Mouse (Mus musculus) ES-CJ7 (cell line): ENCODE data around the gene Esp3.
"Not testable (repeated sequence)": the region's sequence is repeated elsewhere in the genome, so short reads cannot be mapped to it uniquely, and the experiment has no call there.

Experiments used
- DNase-seq: peaks from one replicate; pipeline ENCODE4 v3.0.0; 2011; ENCODE audit warnings: low read depth, low spot score

Esp3 gene

DNA sequence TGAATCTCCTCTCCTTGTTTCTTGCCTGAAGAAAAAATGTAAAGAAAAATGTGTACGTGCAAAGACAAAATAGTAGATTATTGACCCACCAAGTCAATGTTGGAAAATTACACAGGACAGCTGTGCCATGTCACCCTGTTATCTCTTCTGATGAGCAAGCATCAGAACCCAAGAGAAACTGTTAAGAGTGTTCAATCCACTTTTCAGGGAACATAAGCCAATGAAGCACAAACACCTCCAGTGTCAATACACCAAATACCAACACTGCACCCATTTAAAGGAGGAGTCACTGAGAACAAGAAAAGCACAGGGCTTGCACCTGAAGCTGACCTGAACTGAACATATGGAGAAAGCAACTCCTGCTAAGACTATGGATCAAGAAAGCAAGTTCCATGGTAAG lies at the start of gene Esp3:
TSS of gene Esp3 (plus strand) at position 301 of the 400 bp plus-strand sequence.
- DNase-seq: not testable (repeated sequence)

DNA sequence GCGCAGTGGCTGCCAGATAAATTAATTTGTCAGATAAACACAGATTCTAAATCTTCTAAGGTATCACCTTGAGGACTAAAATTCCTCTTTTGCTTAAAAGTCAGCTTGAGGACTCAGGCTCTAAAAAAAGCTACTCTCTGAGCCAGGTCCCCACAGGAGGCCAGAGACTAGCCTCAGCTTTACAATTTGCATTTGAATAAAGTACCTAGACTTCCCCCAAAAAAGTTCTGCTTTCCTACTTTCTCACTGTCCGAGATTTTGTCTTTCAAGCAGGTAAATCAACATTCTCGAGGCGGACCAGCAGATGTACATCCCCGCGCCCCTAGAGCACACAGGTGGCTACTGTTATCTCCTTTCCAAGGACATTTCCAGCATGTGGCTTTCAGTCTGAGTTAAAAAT lies 48.0 kb upstream of the Esp3 start:
- DNase-seq: peak; percentile 68

DNA sequence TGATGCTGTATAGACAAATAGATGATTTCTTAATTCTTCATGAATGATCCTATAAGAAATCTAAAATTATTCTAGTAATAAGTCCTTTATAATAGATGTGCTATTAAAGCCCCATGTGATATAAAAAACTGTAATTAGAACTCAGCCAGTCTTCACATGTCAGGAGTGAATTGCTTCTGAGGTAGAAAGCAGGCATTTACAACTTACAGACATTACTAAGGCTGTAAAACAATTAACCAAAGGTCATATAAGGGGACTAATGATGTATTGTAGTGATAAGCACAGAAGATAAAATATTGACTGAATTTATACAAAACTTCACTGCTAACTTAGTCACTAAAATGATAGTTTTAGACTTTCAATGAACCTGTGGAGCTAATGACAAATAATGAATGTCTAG lies 40.6 kb upstream of the Esp3 start:
- DNase-seq: no peak

DNA sequence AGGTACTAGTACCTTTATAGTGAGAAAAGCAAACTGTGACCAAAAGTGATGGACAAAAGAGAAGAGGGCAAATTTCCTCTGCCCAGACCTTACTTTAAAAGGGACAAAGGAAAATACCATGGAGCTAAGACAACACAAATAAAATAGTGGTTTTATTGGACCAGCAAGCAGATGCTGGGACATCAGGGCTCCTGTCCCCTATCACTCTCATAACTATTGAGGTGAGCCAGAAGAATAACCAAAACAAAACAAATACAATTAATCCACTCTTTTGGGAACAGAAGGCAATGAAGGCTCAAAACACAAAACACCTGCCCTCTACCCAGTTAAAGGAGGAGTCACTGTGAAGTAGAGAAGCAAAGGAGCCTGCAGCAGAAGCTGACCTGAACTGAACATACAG lies 33.6 kb upstream of the Esp3 start, which contains the start of gene Esp4:
TSS of gene Esp4 (plus strand) at position 301 of the 400 bp plus-strand sequence.
- DNase-seq: no peak

DNA sequence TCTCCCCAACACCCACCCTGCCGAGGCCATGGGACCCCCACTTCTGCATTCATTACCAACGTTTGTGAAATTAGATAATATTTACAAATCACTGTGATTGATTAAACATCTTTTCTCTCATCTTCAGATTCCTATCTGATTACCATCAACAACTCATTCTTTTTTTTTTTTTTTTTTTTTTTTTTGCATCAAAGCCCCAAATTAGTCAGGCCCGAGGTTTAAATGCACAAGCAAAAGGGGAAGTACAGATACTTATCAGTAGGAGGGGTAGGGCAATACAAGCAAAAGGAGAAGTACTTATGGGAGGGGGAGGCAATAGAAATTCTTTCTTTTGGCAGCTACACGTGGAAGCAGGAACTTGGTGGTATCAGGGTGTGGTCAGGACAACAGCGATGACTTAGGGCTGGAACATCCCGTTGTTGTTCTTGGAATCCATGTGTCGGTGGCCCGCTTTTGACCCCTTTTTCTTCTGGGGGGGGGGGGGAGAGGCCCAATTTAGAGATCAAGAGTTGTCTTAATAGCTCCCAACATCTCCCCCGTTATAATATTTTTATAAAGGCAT lies 30.3 kb downstream of the Esp3 start:
- DNase-seq: not testable (repeated sequence)

DNA sequence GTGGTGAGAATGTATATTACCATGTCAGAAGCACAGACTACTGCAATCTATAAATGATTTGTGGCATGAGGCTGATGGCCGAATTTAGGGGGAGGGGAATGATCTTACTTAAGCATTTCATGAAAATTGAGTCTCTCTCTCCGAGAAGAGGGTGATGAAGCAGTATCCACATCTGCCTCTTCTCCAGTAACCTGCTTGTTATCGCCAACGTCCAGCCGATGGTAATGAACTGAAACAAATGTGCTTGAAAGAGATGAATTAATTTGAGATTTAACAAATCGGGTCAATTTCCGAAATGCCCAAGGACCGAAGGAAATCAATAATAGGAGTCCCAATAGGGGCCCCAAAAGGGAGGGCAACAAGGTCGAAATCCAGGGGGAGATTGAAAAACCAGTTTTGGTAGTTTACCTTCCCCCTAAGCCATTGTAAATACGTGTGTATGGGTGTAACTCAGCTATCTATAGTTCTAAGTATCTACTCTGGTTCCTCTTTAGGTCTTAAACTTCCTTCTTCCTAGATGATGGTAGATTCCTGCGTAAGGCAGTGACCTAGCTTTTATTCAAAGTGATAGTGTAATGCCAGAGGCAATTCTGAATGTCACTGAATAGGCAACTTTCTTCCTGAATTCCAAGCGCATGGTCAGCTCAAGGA lies 31.4 kb downstream of the Esp3 start:
- not testable (repeated sequence) for DNase-seq
